Mouse (Mus musculus) liver, adult 2 months (tissue): ENCODE results near the gene Cdh12.

ENCODE experiments used
- CTCF ChIP-seq: fragments of 200-500 bp; IDR thresholded peaks from 2 replicates; pipeline ENCODE4 v1.5.1; 2011; ENCODE audit warnings: low read depth, low read length, control low read depth
- POLR2A ChIP-seq: fragments of 200-500 bp; IDR thresholded peaks from 2 replicates; pipeline ENCODE4 v1.6.1; 2011; ENCODE audit warnings: low read length, control low read depth; ENCODE audit not compliant: insufficient read depth; ENCODE audit errors: extremely low read depth

DNA sequence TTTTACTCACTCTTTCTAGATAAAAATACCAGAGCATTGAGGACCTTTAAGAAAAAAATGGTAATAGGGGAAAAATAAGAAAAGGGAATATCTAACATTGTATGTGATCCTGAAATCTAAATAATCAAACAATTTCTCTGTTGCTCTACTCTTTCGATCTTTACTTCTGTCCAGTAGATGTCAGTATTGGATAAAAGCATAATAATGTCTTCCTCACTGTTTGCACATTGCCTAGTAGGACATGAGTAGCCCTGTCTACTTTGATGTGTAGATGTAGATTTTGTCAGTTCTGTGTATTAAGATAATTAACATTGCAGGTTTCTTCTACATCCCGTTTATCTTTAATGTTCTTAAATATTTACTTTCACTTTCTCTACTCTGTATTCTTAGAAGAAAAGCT is 1087.8 kb downstream of the Cdh12 start:
- TF ChIP-seq POLR2A, result no peak
- no peak for TF ChIP-seq CTCF
